Mouse (Mus musculus) hindbrain, embryonic 13.5 days (tissue): ENCODE measurements at regions not wholly inside any gene's neighbourhood (a gene's known extent, or its start where the extent isn't known, plus 50 kb on each side); places are given as distances from the start of the nearest gene placed in this dataset.
A peak's percentile ranks its signal among the peaks of the same experiment; 100 is the strongest.

Experiments
- ATAC-seq: fragments of 200-750 bp; cut with Nextera tagmentation; 2 replicates; pipeline ENCODE4 v1.8.0; 2017; ENCODE audit warnings: moderate TSS enrichment; ENCODE audit not compliant: low FRiP score
- H3K27ac ChIP-seq: fragments of 300-500 bp; sonication (generic); 2 replicates; pipeline ENCODE4 v1.5.1; 2015; ENCODE audit warnings: inconsistent platforms, mild to moderate bottlenecking, moderate library complexity
- H3K27me3 ChIP-seq: fragments of 300-500 bp; sonication (generic); 2 replicates; pipeline ENCODE4 v1.6.1; 2015; ENCODE audit warnings: mild to moderate bottlenecking, inconsistent platforms
- H3K36me3 ChIP-seq: fragments of 300-500 bp; sonication (generic); 2 replicates; pipeline ENCODE4 v1.6.1; 2015; ENCODE audit warnings: mild to moderate bottlenecking, inconsistent platforms
- H3K4me1 ChIP-seq: fragments of 300-500 bp; sonication (generic); replicated peaks from 2 replicates; pipeline ENCODE4 v1.6.1; 2015; ENCODE audit warnings: inconsistent platforms
- H3K4me2 ChIP-seq: fragments of 300-500 bp; sonication (generic); 2 replicates; pipeline ENCODE4 v1.6.1; 2015; ENCODE audit warnings: inconsistent platforms, mild to moderate bottlenecking, moderate library complexity
- H3K4me3 ChIP-seq: fragments of 300-500 bp; sonication (generic); 2 replicates; pipeline ENCODE4 v1.5.1; 2015; ENCODE audit warnings: mild to moderate bottlenecking, inconsistent platforms
- H3K9ac ChIP-seq: fragments of 300-500 bp; sonication (generic); 2 replicates; pipeline ENCODE4 v1.6.1; 2015; ENCODE audit warnings: mild to moderate bottlenecking, inconsistent platforms
- H3K9me3 ChIP-seq: fragments of 300-500 bp; sonication (generic); 2 replicates; pipeline ENCODE4 v1.6.1; 2016; ENCODE audit warnings: inconsistent platforms
- WGBS: fragments of 180-500 bp; shearing (Covaris S2); methylation state at CpG from one replicate; pipeline ENCODE4 v1.1.7; 2015; 5-methylcytosine and 5-hydroxymethylcytosine counted together

- no peaks in the 10 kb centered on the region for H3K9me3 ChIP-seq
- peaks cover 5% of the 10 kb centered on the region; the same call in 1 of the 2 replicates for H3K4me1 ChIP-seq
- H3K9ac ChIP-seq, result no peak overlapping the region
- no peaks in the 10 kb centered on the region for H3K36me3 ChIP-seq
- H3K4me3 ChIP-seq, result no peak overlapping the region
- no peaks in the 10 kb centered on the region for H3K27me3 ChIP-seq
- peak overlapping the region; percentile 19; the same call in 1 of the 2 replicates for H3K4me2 ChIP-seq
- H3K27ac ChIP-seq, result peak overlapping the region; percentile 30; the same call in 1 of the 2 replicates
- no peak for ATAC-seq
- 34% methylated on average over 10 of the region's 10 CpGs for WGBS
Observed at GRCm38 (mm10) chr14:48942882-48943281, 123.0 kb upstream of the Ap5m1 start.

GRCm38 (mm10) chr14:48930886-48931285 lies 135.0 kb upstream of the Ap5m1 start:
- Histone ChIP-seq H3K36me3 (no peaks in the 10 kb centered on the region), H3K4me2 (no peak overlapping the region), H3K9ac (no peak overlapping the region), H3K9me3 (no peaks in the 10 kb centered on the region), H3K27me3 (no peaks in the 10 kb centered on the region), H3K27ac (no peak overlapping the region), H3K4me3 (no peak overlapping the region), H3K4me1 (no peaks in the 10 kb centered on the region)
- WGBS, result 79% methylated on average over 9 of the region's 9 CpGs
- ATAC-seq, result no peak

DNA sequence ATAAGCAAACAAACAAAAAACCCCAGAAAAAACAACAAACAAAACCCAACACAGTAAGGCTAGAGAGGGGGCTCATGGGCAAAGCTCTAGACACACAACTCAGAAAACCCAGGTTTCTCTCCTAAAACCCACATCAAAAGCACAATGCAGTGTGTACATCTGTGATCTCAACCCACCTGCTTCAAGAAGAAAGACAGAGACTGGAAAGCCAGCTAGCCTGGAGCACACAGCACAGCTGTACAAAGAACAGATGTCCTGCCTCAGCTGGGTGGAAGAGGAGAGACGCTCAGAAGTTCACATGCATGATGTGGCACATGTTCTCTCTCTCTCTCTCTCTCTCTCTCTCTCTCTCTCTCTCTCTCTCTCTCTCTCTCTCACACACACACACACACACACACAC lies 140.0 kb upstream of the Ap5m1 start:
- no peaks in the 10 kb centered on the region for H3K27me3 ChIP-seq
- 77% methylated on average over 1 of the region's 1 CpGs for WGBS
- ATAC-seq, result no peak

DNA sequence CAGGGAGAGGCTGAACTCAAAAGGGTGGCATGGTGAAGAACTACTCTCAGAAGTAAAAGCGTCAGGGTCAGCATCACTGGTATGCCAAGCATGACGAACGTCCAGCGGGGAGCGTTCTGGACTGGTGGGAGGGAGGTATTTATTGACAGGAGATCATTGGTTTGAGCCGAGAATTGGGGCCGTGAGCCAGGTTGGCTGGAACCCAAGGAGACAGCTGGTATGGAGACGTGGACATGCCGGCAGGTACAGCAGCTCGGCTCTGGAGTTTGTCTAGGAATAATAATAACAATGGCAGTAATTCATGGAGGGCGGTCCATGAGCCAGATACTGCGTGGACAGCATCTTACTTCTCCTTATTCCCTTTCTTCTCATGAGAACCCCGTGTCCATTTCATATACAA lies 156.5 kb upstream of the Ap5m1 start:
- H3K36me3 ChIP-seq, result no peaks in the 10 kb centered on the region
- peaks cover 21% of the 10 kb centered on the region for H3K4me1 ChIP-seq
- H3K4me3 ChIP-seq, result no peak overlapping the region
- no peak overlapping the region for H3K4me2 ChIP-seq
- H3K9me3 ChIP-seq, result no peaks in the 10 kb centered on the region
- 76% methylated on average over 13 of the region's 13 CpGs for WGBS
- no peak for ATAC-seq
- no peak overlapping the region for H3K9ac ChIP-seq
- H3K27me3 ChIP-seq, result no peaks in the 10 kb centered on the region
- H3K27ac ChIP-seq, result no peak overlapping the region

More for the DNA sequence above, 140.0 kb upstream of the Ap5m1 start:
- no peaks in the 10 kb centered on the region for H3K36me3 ChIP-seq
- no peaks in the 10 kb centered on the region for H3K4me1 ChIP-seq
- H3K9me3 ChIP-seq, result no peaks in the 10 kb centered on the region
- no peak overlapping the region for H3K4me3 ChIP-seq
- no peak overlapping the region for H3K9ac ChIP-seq
- no peak overlapping the region for H3K27ac ChIP-seq
- no peak overlapping the region for H3K4me2 ChIP-seq

GRCm38 (mm10) chr14:48907991-48908698 lies 157.8 kb upstream of the Ap5m1 start:
- Histone ChIP-seq H3K27me3 (no peaks in the 10 kb centered on the region), H3K27ac (peak overlapping the region; percentile 42), H3K4me1 (peaks cover 25% of the 10 kb centered on the region), H3K9ac (no peak overlapping the region), H3K36me3 (no peaks in the 10 kb centered on the region), H3K4me2 (no peak overlapping the region), H3K9me3 (no peaks in the 10 kb centered on the region), H3K4me3 (no peak overlapping the region)
- 60% methylated on average over 14 of the region's 14 CpGs for WGBS
- ATAC-seq, result peak; percentile 63

GRCm38 (mm10) chr14:48907403-48907973 lies 158.4 kb upstream of the Ap5m1 start:
- Histone ChIP-seq H3K4me3 (no peak overlapping the region), H3K9me3 (no peaks in the 10 kb centered on the region), H3K9ac (no peak overlapping the region), H3K4me2 (no peak overlapping the region), H3K27ac (peak overlapping the region; percentile 42), H3K4me1 (peaks cover 25% of the 10 kb centered on the region), H3K27me3 (no peaks in the 10 kb centered on the region), H3K36me3 (no peaks in the 10 kb centered on the region)
- WGBS, result 60% methylated on average over 6 of the region's 6 CpGs
- ATAC-seq, result peak; percentile 67

DNA sequence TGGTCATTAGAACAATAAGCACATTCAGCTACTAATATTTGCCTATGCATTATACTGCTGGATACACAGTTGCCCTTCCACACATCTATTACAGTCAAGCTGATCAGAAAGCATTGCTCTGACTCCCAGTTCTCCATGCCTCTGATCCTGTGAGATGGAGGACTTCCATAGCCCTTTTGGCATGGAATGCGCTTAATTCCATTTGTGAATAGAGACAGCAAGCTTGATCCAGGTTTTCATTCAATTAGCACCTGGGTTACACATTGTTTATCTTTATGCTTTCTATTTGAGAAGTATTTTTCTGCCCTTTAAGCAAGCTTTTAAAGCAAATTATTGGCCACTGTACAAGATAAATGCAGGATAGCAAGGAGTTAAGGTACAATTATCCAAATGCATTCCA lies 158.9 kb upstream of the Ap5m1 start:
- WGBS, result 92% methylated on average over 1 of the region's 1 CpGs
- Histone ChIP-seq H3K27ac (peak overlapping the region; percentile 42; the same call in 1 of the 2 replicates), H3K36me3 (no peaks in the 10 kb centered on the region), H3K4me2 (no peak overlapping the region), H3K27me3 (no peaks in the 10 kb centered on the region), H3K9me3 (no peaks in the 10 kb centered on the region), H3K4me3 (no peak overlapping the region), H3K4me1 (peaks cover 25% of the 10 kb centered on the region), H3K9ac (no peak overlapping the region)
- no peak for ATAC-seq

DNA sequence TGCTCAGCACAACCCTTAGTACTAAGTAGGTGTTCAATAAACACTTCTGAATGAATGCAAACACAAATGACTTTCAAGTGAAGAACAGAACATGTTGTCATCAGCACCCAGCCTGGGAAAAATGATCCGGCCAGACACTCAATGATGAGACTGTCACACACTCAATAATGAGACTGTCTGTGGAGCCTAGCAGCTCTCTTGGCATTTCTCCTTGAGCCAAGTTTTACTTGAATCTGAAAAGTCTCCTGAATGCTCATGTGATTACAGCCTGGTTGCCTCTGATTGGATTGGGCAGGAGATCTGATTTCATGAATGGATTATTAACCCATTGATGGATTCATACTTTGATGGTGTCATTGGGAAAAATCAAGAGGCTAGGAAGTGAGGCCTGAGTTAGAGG lies 161.3 kb upstream of the Ap5m1 start:
- 81% methylated on average over 1 of the region's 1 CpGs for WGBS
- no peak overlapping the region for H3K4me2 ChIP-seq
- no peak overlapping the region for H3K4me3 ChIP-seq
- no peak overlapping the region for H3K27ac ChIP-seq
- ATAC-seq, result no peak
- H3K9me3 ChIP-seq, result no peaks in the 10 kb centered on the region
- H3K9ac ChIP-seq, result no peak overlapping the region
- no peaks in the 10 kb centered on the region for H3K27me3 ChIP-seq
- peaks cover 23% of the 10 kb centered on the region for H3K4me1 ChIP-seq
- H3K36me3 ChIP-seq, result no peaks in the 10 kb centered on the region

DNA sequence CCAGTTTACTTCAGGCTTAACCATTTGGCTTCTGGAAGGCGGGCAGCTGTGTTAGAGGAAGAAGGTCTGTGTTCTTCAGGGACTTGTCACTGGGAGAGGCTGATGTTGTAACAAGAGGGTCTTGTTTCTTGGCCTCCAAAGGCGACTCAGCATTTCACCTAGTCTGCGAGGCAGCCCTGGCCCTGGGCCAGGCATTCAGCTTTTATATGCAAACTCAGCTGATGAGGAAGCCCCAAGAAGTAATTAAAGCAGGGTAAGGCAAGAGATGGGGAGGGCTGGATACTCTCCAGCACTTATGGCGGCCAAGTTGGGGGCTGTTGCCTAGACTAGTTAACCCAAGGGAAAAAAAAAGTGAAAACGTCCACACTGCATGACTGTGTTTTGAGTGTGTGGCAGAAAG lies 162.4 kb upstream of the Ap5m1 start:
- Histone ChIP-seq H3K9ac (no peak overlapping the region), H3K4me1 (peaks cover 16% of the 10 kb centered on the region), H3K9me3 (no peaks in the 10 kb centered on the region), H3K27me3 (no peaks in the 10 kb centered on the region), H3K4me2 (no peak overlapping the region), H3K36me3 (no peaks in the 10 kb centered on the region), H3K4me3 (no peak overlapping the region), H3K27ac (no peak overlapping the region)
- WGBS, result 31% methylated on average over 5 of the region's 5 CpGs
- ATAC-seq, result peak; percentile 50; the same call in 1 of the 2 replicates

DNA sequence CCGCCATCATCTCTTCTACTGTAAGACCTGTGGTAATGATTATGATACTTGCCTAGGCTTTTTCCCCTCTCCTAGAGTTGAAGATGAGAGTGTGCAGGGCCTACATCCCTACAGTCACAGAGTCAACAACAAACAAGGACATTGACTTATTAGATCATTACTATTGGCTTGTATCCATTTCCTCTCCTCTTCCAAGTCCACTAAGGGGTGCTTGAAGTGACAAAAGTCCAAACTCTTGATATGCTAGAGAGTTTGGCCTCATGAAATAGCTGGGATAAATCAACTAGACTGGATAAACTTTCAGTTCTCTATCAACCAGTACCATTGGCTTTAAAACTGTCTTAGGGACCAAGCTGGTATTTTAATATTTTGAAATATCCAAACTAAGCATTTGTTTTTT lies 165.7 kb upstream of the Ap5m1 start:
- Histone ChIP-seq H3K27me3 (no peaks in the 10 kb centered on the region), H3K4me2 (no peak overlapping the region), H3K4me1 (0 out of 2 replicates have a peak, but pooled peaks cover 4% of the 10 kb centered on the region), H3K4me3 (no peak overlapping the region), H3K36me3 (no peaks in the 10 kb centered on the region), H3K27ac (no peak overlapping the region), H3K9me3 (peaks cover 11% of the 10 kb centered on the region; the same call in 1 of the 2 replicates), H3K9ac (no peak overlapping the region)
- WGBS, result 100% methylated on average over 1 of the region's 1 CpGs
- no peak for ATAC-seq

- 96% methylated on average over 5 of the region's 5 CpGs for WGBS
- H3K9ac ChIP-seq, result no peak overlapping the region
- H3K4me1 ChIP-seq, result no peaks in the 10 kb centered on the region
- no peak overlapping the region for H3K27ac ChIP-seq
- no peak overlapping the region for H3K4me3 ChIP-seq
- H3K9me3 ChIP-seq, result peaks cover 11% of the 10 kb centered on the region; the same call in 1 of the 2 replicates
- H3K27me3 ChIP-seq, result no peaks in the 10 kb centered on the region
- ATAC-seq, result no peak
- H3K4me2 ChIP-seq, result no peak overlapping the region
- H3K36me3 ChIP-seq, result no peaks in the 10 kb centered on the region
Observed at GRCm38 (mm10) chr14:48897140-48897539, 168.8 kb upstream of the Ap5m1 start.

- Histone ChIP-seq H3K4me1 (no peaks in the 10 kb centered on the region), H3K4me2 (no peak overlapping the region), H3K27ac (no peak overlapping the region), H3K27me3 (no peaks in the 10 kb centered on the region), H3K36me3 (no peaks in the 10 kb centered on the region), H3K9ac (no peak overlapping the region), H3K9me3 (peaks cover 11% of the 10 kb centered on the region; the same call in 1 of the 2 replicates), H3K4me3 (no peak overlapping the region)
- whole genome bisulfite sequencing, result 89% methylated on average over 7 of the region's 7 CpGs
- ATAC-seq, result no peak
Observed at GRCm38 (mm10) chr14:48896235-48896634, 169.7 kb upstream of the Ap5m1 start.

DNA sequence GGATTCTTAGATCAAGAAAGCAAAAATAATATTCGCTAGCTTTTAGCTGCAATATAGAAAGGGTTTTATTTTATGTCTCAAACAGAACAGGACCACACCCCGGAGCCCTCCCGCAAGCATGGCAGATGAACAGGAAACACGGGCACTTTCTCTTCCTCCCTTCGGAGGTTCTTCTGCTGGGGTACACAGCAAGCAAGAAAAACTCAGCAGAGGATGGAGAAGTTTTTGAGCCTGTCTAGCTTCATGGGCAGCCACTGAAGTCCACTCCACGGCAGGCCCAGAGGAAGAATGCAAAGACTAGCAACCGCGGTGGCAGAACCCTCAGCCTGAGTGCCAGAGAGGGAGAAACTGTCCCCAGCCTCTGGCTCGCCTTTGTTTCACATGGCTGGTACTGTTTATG lies 174.7 kb upstream of the Ap5m1 start:
- Histone ChIP-seq H3K27me3 (0 out of 2 replicates have a peak, but pooled peaks cover 3% of the 10 kb centered on the region), H3K4me3 (no peak overlapping the region), H3K9ac (no peak overlapping the region), H3K27ac (no peak overlapping the region), H3K9me3 (no peaks in the 10 kb centered on the region), H3K4me2 (no peak overlapping the region), H3K4me1 (no peaks in the 10 kb centered on the region), H3K36me3 (no peaks in the 10 kb centered on the region)
- WGBS, result 72% methylated on average over 9 of the region's 9 CpGs
- no peak for ATAC-seq
